ENCODE assay signal across 15 mouse cellular contexts in genomic region chr7:81124773-81125172, GRCm38 (mm10). TPM values are rescaled to one million over a fixed set of nuclear protein-coding genes. Genes with fewer than 3 reads are reported as not detected.
A peak's percentile ranks its signal among the peaks of the same experiment; 100 is the strongest.
DNase-seq lines count a peak whose midpoint lies in the region; ATAC-seq and TF ChIP-seq lines count a peak whose summit lies in the region.
"Had no signal": no experiment of that assay in that cellular context is flagged by ENCODE, and none has a peak within 500 bp of the region (broad histone marks: within the 10 kb centered on the region; RNA-seq: fewer than 3 reads in every experiment).

No protein-coding gene starts in this region.

- no peak overlapping the region for H3K27ac ChIP-seq in hindbrain, embryonic 13.5 days
- no peak overlapping the region for H3K27ac ChIP-seq in hindbrain, embryonic 16.5 days (ENCODE audit: low read depth, low read length)
- peak overlapping the region; percentile 76 for H3K27ac ChIP-seq in heart, embryonic 10.5 days
- H3K27ac ChIP-seq in liver, embryonic 14.5 days: peak overlapping the region; percentile 73
- no peak overlapping the region for H3K27ac ChIP-seq in hindbrain, embryonic 12.5 days
- H3K27ac ChIP-seq: intestine, embryonic 15.5 days; lung, embryonic 15.5 days; midbrain, embryonic 13.5 days had no signal

- no peak for TF ChIP-seq CTCF in liver, embryonic 14.5 days (IDR thresholded peaks at IDR 0.05; ENCODE audit: low read depth)

- no peak for ATAC-seq in hindbrain, embryonic 13.5 days (ENCODE audit: low FRiP score)
- ATAC-seq in hindbrain, embryonic 16.5 days: no peak
- peak; percentile 86 for ATAC-seq in liver, embryonic 14.5 days (ENCODE audit: insufficient read depth)
- ATAC-seq in hindbrain, embryonic 12.5 days (ENCODE audit: low FRiP score): no peak

- H3K4me3 ChIP-seq in hindbrain, embryonic 13.5 days: no peak overlapping the region
- H3K4me3 ChIP-seq in hindbrain, embryonic 16.5 days (ENCODE audit: low read length): no peak overlapping the region
- peak overlapping the region; percentile 52 for H3K4me3 ChIP-seq in erythroblast, embryonic 14.5 days (replicated peaks)
- H3K4me3 ChIP-seq in heart, embryonic 10.5 days: no peak overlapping the region
- H3K4me3 ChIP-seq in liver, embryonic 14.5 days (ENCODE audit: insufficient read depth in 1 of 2, low read depth in 2 of 2, low read length in 2 of 2): peak overlapping the region; percentile 16 to 20; a peak in 3 of 4 replicates
- no peak overlapping the region for H3K4me3 ChIP-seq in hindbrain, embryonic 12.5 days
- H3K4me3 ChIP-seq: intestine, embryonic 15.5 days; lung, embryonic 15.5 days; midbrain, embryonic 13.5 days had no signal

- peak overlapping the region; percentile 0; the same call in 1 of the 2 replicates for H3K9ac ChIP-seq in hindbrain, embryonic 13.5 days
- H3K9ac ChIP-seq in hindbrain, embryonic 16.5 days (ENCODE audit: low read depth, low read length): no peak overlapping the region
- H3K9ac ChIP-seq in liver, embryonic 14.5 days (replicated peaks): peak overlapping the region; percentile 33
- no peak overlapping the region for H3K9ac ChIP-seq in hindbrain, embryonic 12.5 days
- H3K9ac ChIP-seq: intestine, embryonic 15.5 days; lung, embryonic 15.5 days; midbrain, embryonic 13.5 days had no signal

- H3K4me2 ChIP-seq in hindbrain, embryonic 13.5 days: no peak overlapping the region
- no peak overlapping the region for H3K4me2 ChIP-seq in hindbrain, embryonic 16.5 days (ENCODE audit: low read length)
- peak overlapping the region; percentile 64 for H3K4me2 ChIP-seq in liver, embryonic 14.5 days (ENCODE audit: low read depth)
- H3K4me2 ChIP-seq in hindbrain, embryonic 12.5 days (replicated peaks): no peak overlapping the region
- H3K4me2 ChIP-seq: intestine, embryonic 15.5 days; lung, embryonic 15.5 days; midbrain, embryonic 13.5 days had no signal

- TF ChIP-seq EP300 in liver, embryonic 14.5 days (IDR thresholded peaks at IDR 0.05; ENCODE audit: low read depth): peak; percentile 80

- no peaks in the 10 kb centered on the region for H3K36me3 ChIP-seq in hindbrain, embryonic 13.5 days
- H3K36me3 ChIP-seq in hindbrain, embryonic 16.5 days (ENCODE audit: control insufficient read depth, insufficient read depth, low read length): no peaks in the 10 kb centered on the region
- no peaks in the 10 kb centered on the region for H3K36me3 ChIP-seq in erythroblast, embryonic 14.5 days (ENCODE audit: control insufficient read depth)
- H3K36me3 ChIP-seq in heart, embryonic 10.5 days: no peaks in the 10 kb centered on the region
- H3K36me3 ChIP-seq in liver, embryonic 14.5 days (replicated peaks; ENCODE audit: control insufficient read depth, insufficient read depth, low read depth): no peaks in the 10 kb centered on the region
- no peaks in the 10 kb centered on the region for H3K36me3 ChIP-seq in hindbrain, embryonic 12.5 days
- H3K36me3 ChIP-seq: intestine, embryonic 15.5 days; lung, embryonic 15.5 days; midbrain, embryonic 13.5 days had no signal

- peak; percentile 92 for DNase-seq in heart, embryonic 10.5 days (ENCODE audit: low spot score)
- DNase-seq in liver, embryonic 14.5 days (ENCODE audit: low read depth in 3 of 3, low spot score in 3 of 3): peak; percentile 64 to 70 (median 65)
- no peak for DNase-seq in layer of hippocampus, adult 9-11 months
- no peak for DNase-seq in cerebellum, postnatal 36 days
- DNase-seq: adrenal gland, adult 2 months; cerebellum, postnatal 25 days; layer of hippocampus, postnatal 36 days; thymus, postnatal 25 days had no signal

- no peaks in the 10 kb centered on the region for H3K9me3 ChIP-seq in hindbrain, embryonic 13.5 days
- no peaks in the 10 kb centered on the region for H3K9me3 ChIP-seq in hindbrain, embryonic 16.5 days (ENCODE audit: control insufficient read depth, low read length)
- H3K9me3 ChIP-seq in erythroblast, embryonic 14.5 days (ENCODE audit: control insufficient read depth, low read length): no peaks in the 10 kb centered on the region
- H3K9me3 ChIP-seq in heart, embryonic 10.5 days: no peaks in the 10 kb centered on the region
- no peaks in the 10 kb centered on the region for H3K9me3 ChIP-seq in liver, embryonic 14.5 days (ENCODE audit: control insufficient read depth, low read length)
- H3K9me3 ChIP-seq in hindbrain, embryonic 12.5 days (replicated peaks): 0 out of 2 replicates have a peak, but pooled peaks cover 4% of the 10 kb centered on the region
- H3K9me3 ChIP-seq: intestine, embryonic 15.5 days; lung, embryonic 15.5 days; midbrain, embryonic 13.5 days had no signal

- H3K27me3 ChIP-seq in hindbrain, embryonic 13.5 days: no peaks in the 10 kb centered on the region
- H3K27me3 ChIP-seq in hindbrain, embryonic 16.5 days (replicated peaks; ENCODE audit: control insufficient read depth, insufficient read depth, low read length): no peaks in the 10 kb centered on the region
- H3K27me3 ChIP-seq in erythroblast, embryonic 14.5 days (ENCODE audit: control insufficient read depth): peaks cover 2% of the 10 kb centered on the region; the same call in 1 of the 2 replicates
- H3K27me3 ChIP-seq in heart, embryonic 10.5 days (ENCODE audit: insufficient read depth, poor library complexity, severe bottlenecking): no peaks in the 10 kb centered on the region
- H3K27me3 ChIP-seq in liver, embryonic 14.5 days (ENCODE audit: control insufficient read depth, insufficient read depth, low read length): no peaks in the 10 kb centered on the region
- no peaks in the 10 kb centered on the region for H3K27me3 ChIP-seq in hindbrain, embryonic 12.5 days
- H3K27me3 ChIP-seq: intestine, embryonic 15.5 days; lung, embryonic 15.5 days; midbrain, embryonic 13.5 days had no signal

- peaks cover 13% of the 10 kb centered on the region for H3K4me1 ChIP-seq in hindbrain, embryonic 13.5 days (replicated peaks)
- H3K4me1 ChIP-seq in hindbrain, embryonic 16.5 days (ENCODE audit: control insufficient read depth, insufficient read depth, low read depth, low read length): peaks cover 3% of the 10 kb centered on the region; the same call in 1 of the 2 replicates
- H3K4me1 ChIP-seq in erythroblast, embryonic 14.5 days (ENCODE audit: control insufficient read depth): peaks cover 46% of the 10 kb centered on the region
- H3K4me1 ChIP-seq in heart, embryonic 10.5 days: peaks cover 33% of the 10 kb centered on the region
- peaks cover 24 to 29% of the 10 kb centered on the region in 2 experiments for H3K4me1 ChIP-seq in liver, embryonic 14.5 days (replicated peaks; ENCODE audit: control insufficient read depth in 2 of 2, insufficient read depth in 2 of 2, low read length in 1 of 2)
- peaks cover 16% of the 10 kb centered on the region for H3K4me1 ChIP-seq in hindbrain, embryonic 12.5 days
- H3K4me1 ChIP-seq: lung, embryonic 15.5 days had no signal

- 81% methylated on average over 8 of the region's 8 CpGs for WGBS in hindbrain, embryonic 13.5 days
- WGBS in hindbrain, embryonic 16.5 days: 74% methylated on average over 8 of the region's 8 CpGs
- WGBS in heart, embryonic 10.5 days: 63% methylated on average over 8 of the region's 8 CpGs
- 33% methylated on average over 8 of the region's 8 CpGs for WGBS in liver, embryonic 14.5 days (ENCODE audit: insufficient replicate concordance)
- 72% methylated on average over 8 of the region's 8 CpGs for WGBS in hindbrain, embryonic 12.5 days

RNA-seq across cellular contexts. Expression of gene Slc28a1, which starts 10.2 kb away (rescaled TPM):
- not detected in 2 replicates for polyA plus RNA-seq in hindbrain, embryonic 13.5 days (2015; fragmentation: Nextera tagmentation; extraction: Ambion mirVana)
- 0.05 TPM in 1 of 2 replicates, not detected in the other for polyA plus RNA-seq in hindbrain, embryonic 16.5 days (2015; fragmentation: Nextera tagmentation; extraction: Ambion mirVana)
- not detected in 2 replicates for polyA plus RNA-seq in erythroblast, embryonic 14.5 days (2012)
- polyA plus RNA-seq in heart, embryonic 10.5 days (2016; fragmentation: Nextera tagmentation; extraction: Ambion mirVana): 0.09 and 0.17 TPM in 2 replicates
- 0.54 and 0.64 TPM in 2 replicates for polyA plus RNA-seq in liver, embryonic 14.5 days (2012; rRNA removed)
- polyA plus RNA-seq in liver, embryonic 14.5 days (2014; fragmentation: Nextera tagmentation; extraction: Ambion mirVana): 0.50 and 0.58 TPM in 2 replicates
- polyA plus RNA-seq in hindbrain, embryonic 12.5 days (2016; fragmentation: Nextera tagmentation; extraction: Ambion mirVana): not detected in 2 replicates
- polyA plus RNA-seq: adrenal gland, adult 2 months; lung, embryonic 15.5 days; midbrain, embryonic 13.5 days had no signal

Comparison
In these comparisons a context has a peak if more than half of its experiments do, and no peak if none do; other contexts are left out.
1. H3K9ac ChIP-seq: peak in hindbrain, embryonic 13.5 days (single experiment) and liver, embryonic 14.5 days (single experiment); none in hindbrain, embryonic 16.5 days (single experiment) and hindbrain, embryonic 12.5 days (single experiment).
2. H3K27ac ChIP-seq: peak in heart, embryonic 10.5 days (single experiment) and liver, embryonic 14.5 days (single experiment); none in hindbrain, embryonic 13.5 days (single experiment), hindbrain, embryonic 16.5 days (single experiment) and hindbrain, embryonic 12.5 days (single experiment).
3. H3K4me3 ChIP-seq: peak in erythroblast, embryonic 14.5 days (single experiment) and liver, embryonic 14.5 days (2 of 2); none in hindbrain, embryonic 13.5 days (single experiment), hindbrain, embryonic 16.5 days (single experiment), heart, embryonic 10.5 days (single experiment) and hindbrain, embryonic 12.5 days (single experiment).
4. DNase-seq: peak in heart, embryonic 10.5 days (single experiment) and liver, embryonic 14.5 days (3 of 3); none in layer of hippocampus, adult 9-11 months (single experiment) and cerebellum, postnatal 36 days (0 of 2).